Mouse (Mus musculus) midbrain, embryonic 14.5 days (tissue): Measurements from ENCODE around the gene Kctd18. TPM values are rescaled to one million over a fixed set of nuclear protein-coding genes. Genes with fewer than 3 reads are reported as not detected.

Experiments
- ATAC-seq: fragments of 200-750 bp; cut with Nextera tagmentation; 2 replicates; pipeline ENCODE4 v1.8.0; 2017; ENCODE audit warnings: moderate number of reproducible peaks, moderate library complexity; ENCODE audit not compliant: low FRiP score, low TSS enrichment
- DNase-seq: peaks from one replicate; pipeline ENCODE4 v3.0.0-alpha.2; 2015
- H3K27ac ChIP-seq: fragments of 300-500 bp; sonication (generic); replicated peaks from 2 replicates; pipeline ENCODE4 v1.5.1; 2014; ENCODE audit warnings: mild to moderate bottlenecking, low read depth, low read length, moderate library complexity
- H3K27me3 ChIP-seq: fragments of 300-500 bp; sonication (generic); 2 replicates; pipeline ENCODE4 v1.6.1; 2014; ENCODE audit warnings: low read length, control low read depth, mixed read lengths; ENCODE audit not compliant: control insufficient read depth, insufficient read depth
- H3K36me3 ChIP-seq: fragments of 300-500 bp; sonication (generic); 2 replicates; pipeline ENCODE4 v1.6.1; 2014; ENCODE audit warnings: low read length, control low read depth; ENCODE audit not compliant: control insufficient read depth, insufficient read depth
- H3K4me1 ChIP-seq: fragments of 300-500 bp; sonication (generic); 2 replicates; pipeline ENCODE4 v1.6.1; 2014; ENCODE audit warnings: mild to moderate bottlenecking, antibody characterized with exemption, low read length, control low read depth; ENCODE audit not compliant: control insufficient read depth, insufficient read depth
- H3K4me2 ChIP-seq: fragments of 300-500 bp; sonication (generic); 2 replicates; pipeline ENCODE4 v1.6.1; 2014; ENCODE audit warnings: mild to moderate bottlenecking, low read length, moderate library complexity
- H3K4me3 ChIP-seq: fragments of 300-500 bp; sonication (generic); replicated peaks from 2 replicates; pipeline ENCODE4 v1.5.1; 2014; ENCODE audit warnings: low read depth, low read length
- H3K9ac ChIP-seq: fragments of 300-500 bp; sonication (generic); replicated peaks from 2 replicates; pipeline ENCODE4 v1.6.1; 2014; ENCODE audit warnings: mild to moderate bottlenecking, low read length, moderate library complexity
- H3K9me3 ChIP-seq: fragments of 300-500 bp; sonication (generic); 2 replicates; pipeline ENCODE4 v1.6.1; 2016; ENCODE audit warnings: low read length, control low read depth, mixed read lengths; ENCODE audit not compliant: control insufficient read depth
- WGBS: fragments of 180-500 bp; shearing (Covaris S2); extraction: QIAGEN DNeasy Blood & Tissue Kit; methylation state at CpG from one replicate; pipeline ENCODE4 v1.1.7; 2014; 5-methylcytosine and 5-hydroxymethylcytosine counted together
- polyA plus RNA-seq: library from polyadenylated mRNA; unstranded; fragments of >200 nt; fragmentation: Nextera tagmentation; extraction: Ambion mirVana; gene quantifications from 2 replicates; pipeline ENCODE4 v1.2.1, GENCODE M21; 2014

Gene Kctd18
- polyA plus RNA-seq, 1 experiment from 2014 or later: 29.5 TPM

- Histone ChIP-seq H3K36me3 (peaks cover 12% of the 10 kb centered on the region), H3K27me3 (no peaks in the 10 kb centered on the region), H3K9me3 (no peaks in the 10 kb centered on the region), H3K27ac (peak overlapping the region; percentile 78), H3K4me2 (peak overlapping the region; percentile 73), H3K9ac (peak overlapping the region; percentile 85), H3K4me1 (peaks cover 12% of the 10 kb centered on the region; the same call in 1 of the 2 replicates), H3K4me3 (peak overlapping the region; percentile 76)
- DNase-seq: peak; percentile 97
- ATAC-seq: peak; percentile 95
- WGBS: under 1% methylated on average over 65 of the region's 65 CpGs
Observed at GRCm38 (mm10) chr1:57969327-57970271, 49.2 kb downstream of the Kctd18 start.

DNA sequence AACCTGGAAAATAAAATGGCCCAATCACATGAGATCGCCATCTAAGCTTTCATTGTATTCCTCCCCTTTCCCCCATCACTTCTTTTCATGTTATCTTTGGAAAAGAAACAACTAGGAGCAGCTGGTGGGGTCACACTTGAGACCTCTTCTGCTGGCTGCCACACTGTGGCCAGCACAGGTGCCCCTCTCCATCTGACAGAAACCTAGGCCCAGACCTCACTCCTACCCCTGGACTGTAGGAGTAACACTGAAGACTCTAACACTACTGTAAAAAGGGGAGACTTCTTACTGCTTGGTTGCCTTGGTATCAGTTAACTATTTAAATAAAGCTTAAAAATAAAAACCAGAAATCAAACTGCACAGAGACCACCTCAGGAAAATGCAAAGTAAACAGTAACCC is 63.0 kb downstream of the Kctd18 start:
- ATAC-seq: no peak
- Histone ChIP-seq H3K4me1 (no peaks in the 10 kb centered on the region), H3K27ac (no peak overlapping the region), H3K4me3 (no peak overlapping the region), H3K4me2 (no peak overlapping the region), H3K9me3 (no peaks in the 10 kb centered on the region), H3K27me3 (no peaks in the 10 kb centered on the region), H3K36me3 (peaks cover 36% of the 10 kb centered on the region), H3K9ac (no peak overlapping the region)
- no peak for DNase-seq
- WGBS: 95% methylated on average over 1 of the region's 1 CpGs

- H3K4me2 ChIP-seq: no peak overlapping the region
- no peaks in the 10 kb centered on the region for H3K27me3 ChIP-seq
- no peak overlapping the region for H3K4me3 ChIP-seq
- no peaks in the 10 kb centered on the region for H3K9me3 ChIP-seq
- WGBS: 92% methylated on average over 5 of the region's 5 CpGs
- no peak overlapping the region for H3K9ac ChIP-seq
- H3K4me1 ChIP-seq: no peaks in the 10 kb centered on the region
- ATAC-seq: no peak
- H3K27ac ChIP-seq: no peak overlapping the region
- no peak for DNase-seq
- peaks cover 30% of the 10 kb centered on the region for H3K36me3 ChIP-seq
Observed at GRCm38 (mm10) chr1:57954376-57954765, 64.4 kb downstream of the Kctd18 start.

DNA sequence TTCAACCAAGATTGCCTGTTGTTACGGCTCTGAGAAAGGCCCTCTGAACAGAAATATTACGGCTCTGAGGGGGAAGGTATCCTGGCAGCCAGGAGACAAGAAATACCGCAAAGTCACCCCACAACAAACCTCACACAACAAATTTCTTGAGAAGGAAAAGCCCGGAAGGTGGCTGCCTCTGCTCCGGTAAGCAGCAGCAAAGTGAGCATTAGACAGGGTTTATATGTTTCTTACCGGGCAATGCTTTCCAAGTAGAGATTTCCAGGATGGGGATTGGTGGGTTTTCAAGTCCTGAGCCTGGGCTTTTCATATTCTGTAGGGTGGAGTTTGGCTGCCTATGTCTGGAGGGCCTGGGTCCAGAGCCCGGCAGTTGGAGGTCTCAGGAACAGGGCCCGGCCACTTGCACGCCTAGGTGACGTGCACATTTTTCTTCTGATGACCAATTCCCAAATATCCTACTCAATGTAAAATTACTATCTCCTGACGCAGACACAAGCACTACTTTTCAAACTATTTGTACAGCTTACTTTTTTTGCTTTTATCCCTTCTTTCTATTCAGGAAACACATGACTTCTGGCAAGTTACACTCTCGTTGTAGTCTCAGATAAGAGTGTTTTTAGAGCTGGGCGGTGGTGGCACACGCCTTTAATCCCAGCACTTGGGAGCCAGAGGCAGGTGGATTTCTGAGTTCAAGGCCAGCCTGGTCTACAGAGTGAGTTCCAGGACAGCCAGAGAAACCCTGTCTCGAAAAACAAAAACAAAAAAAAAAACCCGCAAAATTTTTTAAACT is 65.0 kb downstream of the Kctd18 start:
- no peak for ATAC-seq
- H3K4me1 ChIP-seq: no peaks in the 10 kb centered on the region
- no peak overlapping the region for H3K4me3 ChIP-seq
- no peak overlapping the region for H3K27ac ChIP-seq
- no peak overlapping the region for H3K4me2 ChIP-seq
- 87% methylated on average over 16 of the region's 16 CpGs for WGBS
- H3K9me3 ChIP-seq: no peaks in the 10 kb centered on the region
- H3K9ac ChIP-seq: no peak overlapping the region
- no peak for DNase-seq
- no peaks in the 10 kb centered on the region for H3K27me3 ChIP-seq
- peaks cover 25% of the 10 kb centered on the region for H3K36me3 ChIP-seq

DNA sequence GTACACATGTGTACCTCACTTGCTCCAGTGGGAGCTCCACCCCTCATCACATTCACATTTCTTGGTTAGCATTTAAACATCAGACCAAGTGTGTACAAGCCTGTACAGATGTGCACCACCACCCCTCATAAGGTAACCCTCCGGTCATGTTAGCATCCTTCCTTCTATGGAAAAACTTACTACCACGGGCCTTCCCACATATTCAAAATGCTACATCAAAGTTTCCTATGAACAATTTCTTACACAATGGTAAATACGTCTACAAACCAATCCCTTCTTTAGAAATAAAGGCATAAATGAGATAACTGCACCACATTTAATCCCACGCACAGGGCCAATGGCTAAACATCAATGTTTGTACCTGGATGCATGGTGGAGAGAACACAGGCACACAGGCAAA is 66.2 kb downstream of the Kctd18 start:
- Histone ChIP-seq H3K4me2 (no peak overlapping the region), H3K9ac (no peak overlapping the region), H3K4me1 (no peaks in the 10 kb centered on the region), H3K36me3 (peaks cover 23% of the 10 kb centered on the region), H3K27me3 (no peaks in the 10 kb centered on the region), H3K27ac (no peak overlapping the region), H3K9me3 (no peaks in the 10 kb centered on the region), H3K4me3 (no peak overlapping the region)
- ATAC-seq: no peak
- no peak for DNase-seq
- 94% methylated on average over 4 of the region's 4 CpGs for WGBS

DNA sequence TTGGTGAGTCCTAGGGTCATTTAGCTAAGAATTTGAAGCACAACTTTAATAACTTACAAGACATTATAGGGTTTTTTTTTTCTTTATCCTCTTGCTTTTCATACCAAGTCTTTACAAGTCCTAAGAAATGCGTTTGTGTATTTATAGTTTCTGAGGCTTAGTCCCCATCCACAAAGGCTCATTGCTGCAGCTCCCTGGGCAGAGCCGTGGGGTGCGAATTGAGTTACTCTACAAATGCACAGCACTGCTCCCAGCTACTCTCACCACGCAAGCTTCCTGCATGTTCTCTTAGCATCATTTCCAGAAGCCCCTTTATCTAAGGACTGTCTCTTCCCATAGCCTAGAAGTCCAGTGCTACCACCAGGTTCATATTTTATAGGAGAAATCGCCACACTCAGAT is 69.0 kb downstream of the Kctd18 start:
- Histone ChIP-seq H3K36me3 (peaks cover 10% of the 10 kb centered on the region), H3K9ac (no peak overlapping the region), H3K4me2 (no peak overlapping the region), H3K4me1 (no peaks in the 10 kb centered on the region), H3K27ac (no peak overlapping the region), H3K4me3 (no peak overlapping the region), H3K27me3 (no peaks in the 10 kb centered on the region), H3K9me3 (no peaks in the 10 kb centered on the region)
- ATAC-seq (no peak), DNase-seq (no peak)
- 62% methylated on average over 5 of the region's 5 CpGs for WGBS

DNA sequence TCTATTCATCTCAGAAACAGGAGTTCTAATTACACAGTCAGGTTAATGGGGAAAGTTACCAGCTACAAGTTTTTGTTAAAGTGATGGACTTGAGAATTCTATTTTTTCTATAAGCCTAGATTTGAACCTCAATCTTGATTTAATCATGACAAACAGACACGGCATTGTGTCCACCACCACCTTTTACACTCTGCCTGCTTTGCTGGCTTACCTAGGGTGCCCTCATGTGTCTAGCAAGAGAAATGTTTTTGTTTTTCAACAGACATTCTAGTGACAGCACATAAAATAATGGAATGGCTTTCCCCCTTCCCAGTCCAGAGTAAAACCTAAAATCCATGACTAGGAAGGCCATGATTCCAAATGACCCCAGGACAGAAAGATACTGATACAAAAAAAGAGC is 69.6 kb downstream of the Kctd18 start:
- DNase-seq (peak; percentile 75), ATAC-seq (no peak)
- H3K27ac ChIP-seq: no peak overlapping the region
- peaks cover 9% of the 10 kb centered on the region for H3K36me3 ChIP-seq
- H3K4me2 ChIP-seq: no peak overlapping the region
- no peaks in the 10 kb centered on the region for H3K9me3 ChIP-seq
- no peaks in the 10 kb centered on the region for H3K4me1 ChIP-seq
- H3K4me3 ChIP-seq: no peak overlapping the region
- 4% methylated on average over 1 of the region's 1 CpGs for WGBS
- no peak overlapping the region for H3K9ac ChIP-seq
- no peaks in the 10 kb centered on the region for H3K27me3 ChIP-seq

GRCm38 (mm10) chr1:57947552-57948347 is 71.0 kb downstream of the Kctd18 start:
- ATAC-seq: no peak
- Histone ChIP-seq H3K27ac (no peak overlapping the region), H3K4me3 (no peak overlapping the region), H3K27me3 (no peaks in the 10 kb centered on the region), H3K36me3 (peaks cover 16% of the 10 kb centered on the region; the same call in 1 of the 2 replicates), H3K9me3 (no peaks in the 10 kb centered on the region), H3K4me2 (no peak overlapping the region), H3K9ac (no peak overlapping the region), H3K4me1 (no peaks in the 10 kb centered on the region)
- DNase-seq: peak; percentile 26
- 24% methylated on average over 2 of the region's 2 CpGs for WGBS
